Mouse (Mus musculus): ENCODE results near the gene Atad5.
"Not testable (repeated sequence)": the region's sequence is repeated elsewhere in the genome, so short reads cannot be mapped to it uniquely, and the experiment has no call there.

Atad5 gene

DNA sequence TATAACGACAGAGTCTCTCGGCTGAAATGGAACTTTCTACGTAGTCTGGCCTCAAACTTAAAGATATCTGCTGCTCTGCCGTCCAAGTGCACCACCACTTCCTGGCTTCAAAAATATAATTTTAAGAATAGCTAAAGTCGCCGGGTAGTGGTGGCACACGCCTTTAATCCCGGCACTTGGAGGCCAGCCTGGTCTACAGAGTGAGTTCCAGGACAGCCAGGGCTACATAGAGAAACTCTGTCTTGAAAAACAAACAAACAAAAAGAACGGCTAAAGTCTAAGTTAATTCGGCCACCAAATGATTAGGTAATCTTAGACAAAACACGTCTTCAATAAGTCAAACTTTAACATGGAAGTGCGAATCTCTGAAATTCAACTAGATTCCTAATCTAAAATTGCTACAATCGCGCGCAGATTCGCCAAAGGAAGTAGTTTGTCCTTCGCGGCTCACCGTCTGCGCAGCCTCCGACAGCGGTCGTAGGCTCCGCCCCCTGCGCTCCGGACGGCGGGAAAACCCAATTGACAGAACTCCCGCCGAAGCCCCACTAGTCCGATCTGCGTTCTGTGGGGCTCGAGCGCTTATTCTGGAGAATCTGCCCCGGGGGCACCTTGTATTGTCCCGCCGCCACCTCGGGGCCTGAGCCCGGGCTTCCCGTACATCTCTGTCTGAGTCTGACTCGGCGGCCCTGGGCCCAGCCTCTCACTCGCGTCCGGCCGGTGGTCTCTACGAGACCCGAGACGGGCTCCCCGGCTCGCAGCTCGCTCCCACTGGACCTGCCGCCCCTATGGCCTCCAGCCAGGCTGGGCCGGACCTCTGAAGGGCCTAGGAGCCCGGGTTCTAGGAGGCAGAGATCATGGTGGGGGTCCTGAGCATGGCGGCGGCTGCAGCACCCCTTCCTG lies at the start of gene Atad5:
Atad5 (plus strand) TSS at position 484 of the 900 bp plus-strand sequence.
- DNase-seq (ENCODE audit: low read depth) = peak; percentile 88

GRCm38 (mm10) chr11:80042615-80043418 lies 46.4 kb upstream of the Atad5 start:
- DNase-seq (ENCODE audit: low read depth) = peak; percentile 52

GRCm38 (mm10) chr11:80043419-80043817 lies 45.8 kb upstream of the Atad5 start:
- no peak for DNase-seq (ENCODE audit: low read depth)

- DNase-seq (ENCODE audit: low read depth) = no peak
These were observed 42.3 kb upstream of the Atad5 start for GRCm38 (mm10) chr11:80046856-80047255.

- no peak for DNase-seq (ENCODE audit: low read depth)
These were observed 39.1 kb upstream of the Atad5 start for GRCm38 (mm10) chr11:80050088-80050487.

GRCm38 (mm10) chr11:80052456-80052855 lies 36.7 kb upstream of the Atad5 start:
- DNase-seq (ENCODE audit: low read depth) = no peak

GRCm38 (mm10) chr11:80053171-80053570 lies 36.0 kb upstream of the Atad5 start:
- DNase-seq (ENCODE audit: low read depth) = no peak

- no peak for DNase-seq (ENCODE audit: low read depth)
These were observed 34.5 kb upstream of the Atad5 start for GRCm38 (mm10) chr11:80054659-80055058.

GRCm38 (mm10) chr11:80056141-80056540 lies 33.1 kb upstream of the Atad5 start:
- DNase-seq (ENCODE audit: low read depth) = no peak

- no peak for DNase-seq (ENCODE audit: low read depth)
These were observed 27.0 kb upstream of the Atad5 start for GRCm38 (mm10) chr11:80062159-80062558.

DNA sequence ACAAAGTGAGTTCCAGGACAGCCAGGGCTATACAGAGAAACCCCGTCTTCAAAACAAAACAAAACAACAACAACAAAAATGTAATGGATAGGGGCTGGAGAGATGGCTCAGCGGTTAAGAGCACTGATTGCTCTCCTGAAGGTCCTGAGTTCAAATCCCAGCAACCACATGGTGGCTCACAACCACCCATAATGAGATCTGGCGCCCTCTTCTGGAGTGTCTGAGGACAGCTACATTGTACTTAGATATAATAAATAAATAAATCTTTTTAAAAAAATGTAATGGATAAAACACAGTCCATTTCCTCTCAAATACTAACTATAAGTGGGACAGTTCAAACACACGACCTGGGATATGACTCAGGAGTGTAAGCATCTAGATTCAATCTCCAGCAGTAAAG lies 22.8 kb upstream of the Atad5 start:
- not testable (repeated sequence) for DNase-seq (ENCODE audit: low read depth)

DNA sequence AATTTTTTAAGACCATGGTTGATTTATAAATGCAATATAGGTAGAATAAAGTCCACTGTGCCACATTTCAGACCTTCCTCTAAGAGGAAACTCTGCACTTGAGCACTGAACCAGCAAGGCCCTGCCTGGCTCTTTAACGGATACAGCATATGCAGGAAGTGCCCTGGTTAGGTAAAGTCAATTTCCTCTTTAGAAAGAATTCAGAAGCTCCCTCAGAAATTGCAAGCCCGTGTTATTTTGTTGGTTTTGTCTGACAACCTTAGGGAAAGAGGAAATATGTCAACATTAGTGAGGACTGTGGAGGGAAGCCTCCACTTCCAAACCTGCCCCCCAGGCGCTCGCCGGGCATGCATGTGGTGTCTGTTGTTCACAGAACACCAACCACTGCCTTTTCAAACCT lies 21.6 kb upstream of the Atad5 start:
- no peak for DNase-seq (ENCODE audit: low read depth)

DNA sequence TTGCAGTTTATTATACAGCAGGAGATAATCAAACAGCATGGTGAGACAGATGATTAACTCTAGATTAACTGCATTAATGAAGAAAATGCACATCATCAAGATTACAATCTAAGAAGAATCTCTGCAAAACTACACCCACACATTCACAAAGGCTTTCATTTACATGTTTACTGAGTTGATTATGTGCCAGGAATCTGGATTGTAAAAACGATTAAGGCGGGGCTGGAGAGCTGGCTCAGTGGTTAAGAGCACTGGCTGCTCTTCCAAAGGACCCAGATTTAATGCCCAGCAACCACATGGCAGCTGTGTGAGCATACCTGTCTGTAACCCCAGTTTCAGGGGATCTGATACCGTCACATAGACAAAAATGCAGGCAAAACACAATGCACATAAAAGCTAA lies 19.4 kb upstream of the Atad5 start:
- no peak for DNase-seq (ENCODE audit: low read depth)

- no peak for DNase-seq (ENCODE audit: low read depth)
These were observed 18.2 kb upstream of the Atad5 start for GRCm38 (mm10) chr11:80071039-80071438.

DNA sequence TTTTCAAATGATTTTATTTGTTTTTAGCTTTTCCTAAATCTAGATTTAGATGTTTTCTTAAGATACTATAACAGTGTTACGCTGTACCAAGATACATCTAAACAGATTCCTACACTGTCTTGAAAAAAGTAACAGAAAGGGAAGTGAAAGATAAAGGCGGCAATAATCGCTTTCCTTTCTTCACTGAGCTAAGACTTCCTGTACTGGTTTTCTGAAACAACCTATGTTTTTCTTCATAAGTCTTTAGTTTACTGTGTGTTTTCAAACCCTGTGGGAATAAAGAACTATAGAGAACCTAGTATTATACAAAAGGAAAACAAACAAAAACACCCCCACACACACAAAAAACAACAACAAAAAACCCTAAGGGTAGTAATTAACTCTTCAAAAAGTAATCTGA lies 16.8 kb upstream of the Atad5 start:
- no peak for DNase-seq (ENCODE audit: low read depth)

- no peak for DNase-seq (ENCODE audit: low read depth)
These were observed 13.5 kb upstream of the Atad5 start for GRCm38 (mm10) chr11:80075608-80076277.

DNA sequence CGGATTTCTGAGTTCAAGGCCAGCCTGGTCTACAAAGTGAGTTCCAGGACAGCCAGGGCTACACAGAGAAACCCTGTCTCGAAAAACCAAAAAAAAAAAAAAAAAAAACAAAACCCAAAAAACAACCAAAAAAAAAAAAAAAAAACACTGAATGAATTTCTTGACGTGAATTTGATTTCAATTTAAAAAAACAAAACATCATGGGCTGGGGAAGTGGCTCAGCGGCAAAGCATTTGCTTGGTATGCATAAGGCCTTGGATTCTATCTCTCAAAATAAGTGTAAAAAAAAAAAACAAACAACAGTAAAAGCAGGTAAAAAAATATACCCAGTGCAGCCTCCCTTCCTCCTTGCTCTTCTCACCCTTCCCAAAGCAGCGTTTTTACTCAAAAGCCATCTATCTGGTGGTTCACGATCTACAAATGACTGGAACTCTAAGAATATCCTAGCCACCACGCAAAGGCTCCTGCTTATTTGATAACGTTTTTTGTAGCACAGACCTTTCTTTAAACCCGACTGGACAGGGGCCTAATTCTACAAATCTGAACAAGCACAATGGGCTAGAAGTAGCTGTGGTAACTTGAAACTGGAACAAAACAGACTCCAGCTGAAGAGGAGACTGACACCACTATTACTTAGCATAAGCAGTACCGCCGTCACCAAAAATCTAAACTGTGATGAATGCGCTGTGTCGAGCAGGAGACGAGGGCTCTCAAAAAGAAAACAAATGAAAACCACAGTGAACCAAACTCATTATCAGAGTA lies 11.2 kb upstream of the Atad5 start:
- no peak for DNase-seq (ENCODE audit: low read depth)

GRCm38 (mm10) chr11:80078831-80079230 lies 10.4 kb upstream of the Atad5 start:
- DNase-seq (ENCODE audit: low read depth) = no peak

DNA sequence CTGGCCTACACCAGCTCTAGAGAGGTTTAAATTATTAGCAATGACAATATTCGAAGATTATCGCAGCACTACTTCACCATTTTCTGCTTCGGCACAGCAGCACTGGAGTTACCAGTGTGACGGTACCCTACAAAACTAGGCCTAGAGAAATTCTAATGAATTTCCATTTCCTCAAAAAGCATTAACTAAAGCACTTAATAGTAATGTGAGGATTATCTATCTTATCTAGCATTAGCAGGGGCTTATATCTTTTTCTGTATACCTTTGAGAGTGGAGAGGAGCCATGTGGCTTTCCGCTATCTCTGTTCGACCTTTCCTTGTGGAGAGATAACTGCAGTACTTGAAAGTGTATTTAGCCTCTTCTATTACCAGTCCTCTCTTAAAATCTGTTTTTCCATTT lies 9.4 kb upstream of the Atad5 start:
- DNase-seq (ENCODE audit: low read depth) = no peak

DNA sequence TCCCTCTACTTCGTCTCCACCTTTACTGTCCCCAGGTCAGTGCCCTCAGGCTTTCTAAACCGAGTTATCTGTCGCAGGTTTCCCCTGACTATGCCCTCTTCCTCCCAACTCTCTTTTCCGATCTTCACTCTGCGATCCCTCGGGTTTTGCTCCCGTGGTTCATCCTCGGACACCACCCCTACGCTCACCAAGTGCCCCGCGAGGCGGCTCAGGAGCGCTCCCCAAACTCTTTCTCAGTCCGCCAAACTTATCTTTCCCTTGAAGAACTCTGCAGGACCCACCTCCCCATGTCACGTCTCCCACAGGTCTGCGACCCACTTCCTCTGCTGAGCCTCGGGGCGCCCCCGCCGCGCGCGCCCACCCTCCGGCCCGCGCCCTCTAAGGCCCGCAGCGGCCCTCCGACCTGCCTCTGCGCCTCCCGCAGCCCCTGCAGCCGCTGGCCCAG lies 8.8 kb upstream of the Atad5 start:
- no peak for DNase-seq (ENCODE audit: low read depth)

DNA sequence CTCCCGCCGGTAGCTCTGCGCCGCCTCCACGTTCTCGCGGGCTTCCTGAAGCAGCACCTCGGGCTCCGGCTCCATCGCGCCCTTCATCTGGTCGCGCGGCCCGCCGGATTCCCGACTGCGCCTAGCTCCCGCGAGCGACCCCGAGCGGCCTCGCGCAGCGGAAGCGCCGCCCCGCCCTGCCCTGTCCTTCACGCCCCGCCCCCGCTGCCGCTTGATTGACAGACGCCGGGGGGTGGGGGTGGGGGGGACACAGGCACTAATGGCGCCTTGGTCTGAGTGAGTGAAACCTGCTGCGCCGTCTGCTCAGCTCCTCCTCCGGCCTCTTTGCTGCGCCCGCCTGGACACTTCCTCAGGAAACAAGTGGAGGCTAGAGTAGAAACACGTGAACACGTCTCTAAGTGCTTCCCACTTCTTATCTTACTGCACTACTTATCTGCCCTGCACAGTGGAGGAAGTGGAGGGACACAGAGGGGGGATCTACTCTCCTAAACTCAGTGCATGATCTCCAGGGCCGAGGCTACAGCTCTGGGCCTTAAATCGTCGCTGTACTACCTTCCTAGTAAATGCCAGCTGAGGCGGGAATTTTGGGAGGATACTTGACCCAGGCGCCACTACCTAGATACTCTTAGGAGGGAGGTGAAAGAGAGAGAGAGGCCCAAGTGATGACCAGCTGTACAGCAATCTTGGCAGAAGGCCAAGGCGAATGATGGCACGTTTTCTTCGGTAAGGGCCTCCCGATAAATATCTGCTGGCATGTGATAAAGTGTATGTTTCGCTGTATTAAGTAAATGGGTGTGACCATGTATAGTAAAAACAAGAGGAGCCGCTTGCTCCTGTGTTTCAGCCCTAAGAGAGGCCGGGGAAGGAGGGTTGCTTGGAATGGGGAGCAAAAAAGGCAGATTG lies 8.1 kb upstream of the Atad5 start, which contains the start of gene Crlf3:
Crlf3 (minus strand) TSS at position 166 of the 903 bp plus-strand sequence.
- DNase-seq (ENCODE audit: low read depth) = peak; percentile 97

Data from c-Kit-positive CD71-positive TER-119-negative erythroid progenitor cells, embryonic 14.5 days (primary cell).